Mouse (Mus musculus) T-helper 2 cell (primary cell): Measurements from ENCODE around the gene Xab2.
"Not testable (repeated sequence)": the region's sequence is repeated elsewhere in the genome, so short reads cannot be mapped to it uniquely, and the experiment has no call there.

Experiments used
- in situ Hi-C: fragments of 300-600 bp; cut with MboI, MseI; formaldehyde crosslinking; loops from one replicate; pipeline ENCODE4 v1.15.1; 2025; ENCODE audit warnings: high pct_unique_total_duplicates

Xab2 gene

GRCm38 (mm10) chr8:3609816-3610150, 11.3 kb downstream of the Xab2 start:
- in situ Hi-C loops, result no loop called here

GRCm38 (mm10) chr8:3609046-3609815, 11.9 kb downstream of the Xab2 start:
- in situ Hi-C loops, result no loop called here

- in situ Hi-C loops, result no loop called here
These were observed 13.3 kb downstream of the Xab2 start for GRCm38 (mm10) chr8:3607822-3608221.

- in situ Hi-C loops, result no loop called here
These were observed 14.5 kb downstream of the Xab2 start for GRCm38 (mm10) chr8:3606593-3606992.

- in situ Hi-C loops, result no loop called here
These were observed 17.7 kb downstream of the Xab2 start for GRCm38 (mm10) chr8:3603439-3603838.

- in situ Hi-C loops, result no loop called here
These were observed 20.7 kb downstream of the Xab2 start for GRCm38 (mm10) chr8:3600401-3600800.

- in situ Hi-C loops, result no loop called here
These were observed 21.9 kb downstream of the Xab2 start for GRCm38 (mm10) chr8:3599219-3599618.

GRCm38 (mm10) chr8:3598054-3598453, 23.1 kb downstream of the Xab2 start:
- in situ Hi-C loops, result no loop called here

- in situ Hi-C loops, result no loop called here
These were observed 26.6 kb downstream of the Xab2 start for GRCm38 (mm10) chr8:3594466-3594865.

- in situ Hi-C loops, result no loop called here
These were observed 27.6 kb downstream of the Xab2 start for GRCm38 (mm10) chr8:3593470-3593869.

GRCm38 (mm10) chr8:3588258-3588633, 32.9 kb downstream of the Xab2 start:
- in situ Hi-C loops, result no loop called here

- in situ Hi-C loops, result no loop called here
These were observed 33.5 kb downstream of the Xab2 start for GRCm38 (mm10) chr8:3587391-3588257.

GRCm38 (mm10) chr8:3586993-3587390, 34.1 kb downstream of the Xab2 start, which contains the start of gene Camsap3:
Gene Camsap3 (plus strand): TSS chr8:3587293.
- in situ Hi-C loops, result no loop called here

- in situ Hi-C loops, result no loop called here
These were observed 34.7 kb downstream of the Xab2 start for GRCm38 (mm10) chr8:3586452-3586851.

GRCm38 (mm10) chr8:3581961-3582360, 39.2 kb downstream of the Xab2 start:
- in situ Hi-C loops, result not testable (repeated sequence)

GRCm38 (mm10) chr8:3579390-3580364, 41.4 kb downstream of the Xab2 start:
- in situ Hi-C loops, result no loop called here

- in situ Hi-C loops, result no loop called here
These were observed 44.7 kb downstream of the Xab2 start for GRCm38 (mm10) chr8:3576211-3576960.

GRCm38 (mm10) chr8:3574546-3574945, 46.6 kb downstream of the Xab2 start:
- in situ Hi-C loops, result no loop called here

GRCm38 (mm10) chr8:3569784-3570183, 51.3 kb downstream of the Xab2 start:
- in situ Hi-C loops, result no loop called here

- in situ Hi-C loops, result no loop called here
These were observed 52.7 kb downstream of the Xab2 start for GRCm38 (mm10) chr8:3568378-3568777.
